In genomic region chr3:136871772-136872532, GRCm38 (mm10) we compare ENCODE assay signal across 9 mouse cellular contexts.
DNase-seq lines count a peak whose midpoint lies in the region; ATAC-seq and TF ChIP-seq lines count a peak whose summit lies in the region.
"Had no signal": no experiment of that assay in that cellular context is flagged by ENCODE, and none has a peak within 500 bp of the region (broad histone marks: within the 10 kb centered on the region; RNA-seq: fewer than 3 reads in every experiment).

No protein-coding gene starts in this region.

- intact Hi-C loops in heart, postnatal 10 days (cut with DNase I) = no loop called here
- intact Hi-C loops in gastrocnemius, postnatal 36 days (cut with DNase I) = no loop called here

- no peak; the same call in 1 of the 2 replicates for ATAC-seq in heart, embryonic 13.5 days (ENCODE audit: extremely low read depth, insufficient number of reproducible peaks, low FRiP score, low TSS enrichment)
- no peak for ATAC-seq in activated CD4-positive, CD25-positive, alpha-beta regulatory T cell, adult 4 months

- no peaks in the 10 kb centered on the region for H3K9me3 ChIP-seq in heart, embryonic 13.5 days
- no peaks in the 10 kb centered on the region for H3K9me3 ChIP-seq in limb, embryonic 10.5 days (replicated peaks)

- peak overlapping the region; percentile 50; the same call in 1 of the 2 replicates for H3K27ac ChIP-seq in heart, embryonic 13.5 days (replicated peaks)
- peak overlapping the region; percentile 28; the same call in 1 of the 2 replicates for H3K27ac ChIP-seq in limb, embryonic 10.5 days

- no peak for TF ChIP-seq POLR2A in brain, embryonic 14.5 days (IDR thresholded peaks at IDR 0.05; ENCODE audit: borderline replicate concordance, extremely low read depth, insufficient read depth, insufficient read length, poor library complexity, severe bottlenecking)

- no peak overlapping the region for H3K9ac ChIP-seq in heart, embryonic 13.5 days

- H3K27me3 ChIP-seq in heart, embryonic 13.5 days (replicated peaks) = no peaks in the 10 kb centered on the region
- H3K27me3 ChIP-seq in limb, embryonic 10.5 days (ENCODE audit: low read depth, poor library complexity, severe bottlenecking) = no peaks in the 10 kb centered on the region

- 52% methylated on average over 14 of the region's 14 CpGs for WGBS in heart, embryonic 13.5 days
- WGBS in limb, embryonic 10.5 days = 46% methylated on average over 14 of the region's 14 CpGs

- DNase-seq in heart, adult 8-10 months (ENCODE audit: low spot score) = no peak
- DNase-seq in brain, embryonic 14.5 days (ENCODE audit: low read depth) = peak; percentile 76
- DNase-seq in heart, postnatal 10 days = peak; percentile 8 to 13
- peak; percentile 71 for DNase-seq in limb, embryonic 10.5 days (ENCODE audit: low spot score)
- DNase-seq in gastrocnemius, postnatal 36 days = no peak
- DNase-seq in urinary bladder, adult 18-20 months (ENCODE audit: low spot score in 2 of 2) = no peak

- H3K36me3 ChIP-seq in heart, embryonic 13.5 days = 0 out of 2 replicates have a peak, but pooled peaks cover 7% of the 10 kb centered on the region
- H3K36me3 ChIP-seq in limb, embryonic 10.5 days = no peaks in the 10 kb centered on the region

- no peak overlapping the region for H3K4me3 ChIP-seq in heart, embryonic 13.5 days
- 0 out of 2 replicates have a peak overlapping the region, but pooled peaks have one; percentile 1 for H3K4me3 ChIP-seq in limb, embryonic 10.5 days
- H3K4me3 ChIP-seq: myocyte had no signal

- peaks cover 24% of the 10 kb centered on the region for H3K4me1 ChIP-seq in heart, embryonic 13.5 days
- peaks cover 27% of the 10 kb centered on the region for H3K4me1 ChIP-seq in limb, embryonic 10.5 days

- peak overlapping the region; percentile 27 for H3K4me2 ChIP-seq in heart, embryonic 13.5 days

- TF ChIP-seq CTCF in brain, embryonic 14.5 days (IDR thresholded peaks at IDR 0.05; ENCODE audit: borderline replicate concordance, extremely low read depth, insufficient read depth, insufficient read length) = no peak

Comparison
In these comparisons a context has a peak if more than half of its experiments do, and no peak if none do; other contexts are left out.
1. DNase-seq: peak in brain, embryonic 14.5 days (single experiment), heart, postnatal 10 days (2 of 2) and limb, embryonic 10.5 days (single experiment); none in heart, adult 8-10 months (single experiment), gastrocnemius, postnatal 36 days (0 of 2) and urinary bladder, adult 18-20 months (0 of 2).